Mouse (Mus musculus) CH12.LX (cell line): Measurements from ENCODE around the gene Swsap1.

ENCODE experiments used
- CTCF ChIP-seq, 2 experiments: IDR thresholded peaks in 1 of 2; conservative IDR thresholded peaks in 1 of 2; 2 replicates each; pipeline ENCODE4 v1.5.1; 2011 to 2012; ENCODE audit warnings: low read depth in 2 of 2, low read length in 2 of 2, improper control_type of control experiment in 1 of 2, inconsistent platforms in 1 of 2, mild to moderate bottlenecking in 1 of 2, moderate library complexity in 1 of 2
- EP300 ChIP-seq: IDR thresholded peaks from 2 replicates; pipeline ENCODE4 v1.6.1; 2011; ENCODE audit warnings: low read length, improper control_type of control experiment
- IRF4 ChIP-seq: IDR thresholded peaks from 2 replicates; pipeline ENCODE4 v1.6.1; 2014; ENCODE audit warnings: low read depth, mild to moderate bottlenecking, inconsistent platforms, low read length, improper control_type of control experiment
- KAT2A ChIP-seq: IDR thresholded peaks from 2 replicates; pipeline ENCODE4 v1.6.1; 2012; ENCODE audit warnings: low read length, improper control_type of control experiment, inconsistent platforms; ENCODE audit not compliant: insufficient replicate concordance
- MAZ ChIP-seq: IDR thresholded peaks from 2 replicates; pipeline ENCODE4 v1.6.1; 2012; ENCODE audit warnings: low read depth, mild to moderate bottlenecking, inconsistent platforms, low read length, improper control_type of control experiment, moderate library complexity
- NRF1 ChIP-seq: IDR thresholded peaks from 2 replicates; pipeline ENCODE4 v1.6.1; 2014; ENCODE audit warnings: low read depth, mild to moderate bottlenecking, inconsistent platforms, low read length, improper control_type of control experiment, moderate library complexity
- POLR2A ChIP-seq: IDR thresholded peaks from 2 replicates; pipeline ENCODE4 v1.6.1; 2011; ENCODE audit warnings: low read depth, mild to moderate bottlenecking, improper control_type of control experiment, low read length
- RAD21 ChIP-seq: IDR thresholded peaks from 2 replicates; pipeline ENCODE4 v1.6.1; 2011; ENCODE audit warnings: low read depth, mild to moderate bottlenecking, low read length, improper control_type of control experiment, moderate library complexity
- ZKSCAN1 ChIP-seq: IDR thresholded peaks from 2 replicates; pipeline ENCODE4 v1.6.1; 2012; ENCODE audit warnings: low read depth, inconsistent platforms, low read length, improper control_type of control experiment, borderline replicate concordance
- ZNF384 ChIP-seq: IDR thresholded peaks from 2 replicates; pipeline ENCODE4 v1.6.1; 2012; ENCODE audit warnings: low read depth, low read length, improper control_type of control experiment, inconsistent platforms

- TF ChIP-seq CTCF (conservative IDR thresholded peaks at IDR 0.05 in 1 of 2, IDR thresholded peaks at IDR 0.05 in 1 of 2; ENCODE audit: low read depth in 2 of 2, low read length in 2 of 2), result no peak
- TF ChIP-seq POLR2A, result no peak
- no peak for TF ChIP-seq MAZ
- TF ChIP-seq IRF4, result no peak
- no peak for TF ChIP-seq KAT2A
- TF ChIP-seq EP300, result no peak
- TF ChIP-seq ZNF384, result no peak
- no peak for TF ChIP-seq RAD21
- TF ChIP-seq NRF1, result no peak
- TF ChIP-seq ZKSCAN1, result no peak
Measured at GRCm38 (mm10) chr9:21923490-21924098, 32.0 kb upstream of the Swsap1 start.
